Mouse (Mus musculus) kidney, embryonic 14.5 days (tissue): ENCODE results near the gene Nxn. TPM values are rescaled to one million over a fixed set of nuclear protein-coding genes. Genes with fewer than 3 reads are reported as not detected.

ENCODE experiments used
- ATAC-seq: fragments of 200-750 bp; cut with Nextera tagmentation; 2 replicates; pipeline ENCODE4 v1.8.0; 2017; ENCODE audit warnings: moderate number of reproducible peaks, mild to moderate bottlenecking, moderate TSS enrichment, moderate library complexity; ENCODE audit not compliant: low FRiP score, low TSS enrichment
- H3K27ac ChIP-seq: fragments of 300-500 bp; sonication (generic); 2 replicates; pipeline ENCODE4 v1.5.1; 2014; ENCODE audit warnings: low read depth, mild to moderate bottlenecking, low read length, moderate library complexity, mixed read lengths
- H3K27me3 ChIP-seq: fragments of 300-500 bp; sonication (generic); 2 replicates; pipeline ENCODE4 v1.6.1; 2014; ENCODE audit warnings: mild to moderate bottlenecking, low read length; ENCODE audit not compliant: control insufficient read depth, insufficient read depth
- H3K36me3 ChIP-seq: fragments of 300-500 bp; sonication (generic); 2 replicates; pipeline ENCODE4 v1.6.1; 2014; ENCODE audit warnings: low read length, mixed read lengths; ENCODE audit not compliant: control insufficient read depth, insufficient read depth
- H3K4me1 ChIP-seq: fragments of 300-500 bp; sonication (generic); 2 replicates; pipeline ENCODE4 v1.6.1; 2014; ENCODE audit warnings: low read length, mixed read lengths; ENCODE audit not compliant: control insufficient read depth, insufficient read depth
- H3K4me2 ChIP-seq: fragments of 300-500 bp; sonication (generic); replicated peaks from 2 replicates; pipeline ENCODE4 v1.6.1; 2014; ENCODE audit warnings: low read depth, mild to moderate bottlenecking, low read length
- H3K4me3 ChIP-seq: fragments of 300-500 bp; sonication (generic); 2 replicates; pipeline ENCODE4 v1.5.1; 2014; ENCODE audit warnings: mild to moderate bottlenecking, low read length
- H3K9ac ChIP-seq: fragments of 300-500 bp; sonication (generic); 2 replicates; pipeline ENCODE4 v1.6.1; 2014; ENCODE audit warnings: low read depth, mild to moderate bottlenecking, low read length, moderate library complexity
- H3K9me3 ChIP-seq: fragments of 300-500 bp; sonication (generic); 2 replicates; pipeline ENCODE4 v1.6.1; 2016; ENCODE audit warnings: low read length; ENCODE audit not compliant: control insufficient read depth
- WGBS: fragments of 180-500 bp; shearing (Covaris S2); extraction: QIAGEN DNeasy Blood & Tissue Kit; methylation state at CpG from one replicate; pipeline ENCODE4 v1.1.7; 2014; 5-methylcytosine and 5-hydroxymethylcytosine counted together
- polyA plus RNA-seq: library from polyadenylated mRNA; unstranded; fragments of >200 nt; fragmentation: Nextera tagmentation; extraction: Ambion mirVana; gene quantifications from 2 replicates; pipeline ENCODE4 v1.2.1, GENCODE M21; 2014

Gene Nxn
- polyA plus RNA-seq, 1 experiment from 2014 or later: 38.0 TPM

- Histone ChIP-seq H3K27ac (no peak overlapping the region), H3K4me1 (peaks cover 27% of the 10 kb centered on the region), H3K4me2 (no peak overlapping the region), H3K36me3 (no peaks in the 10 kb centered on the region), H3K9ac (no peak overlapping the region), H3K4me3 (no peak overlapping the region), H3K9me3 (no peaks in the 10 kb centered on the region), H3K27me3 (no peaks in the 10 kb centered on the region)
- WGBS: 68% methylated on average over 9 of the region's 9 CpGs
- no peak for ATAC-seq
Measured at GRCm38 (mm10) chr11:76298457-76299000, 100.4 kb downstream of the Nxn start.

GRCm38 (mm10) chr11:76297252-76297651, 101.7 kb downstream of the Nxn start:
- peaks cover 35% of the 10 kb centered on the region for H3K4me1 ChIP-seq
- no peak overlapping the region for H3K27ac ChIP-seq
- H3K36me3 ChIP-seq: no peaks in the 10 kb centered on the region
- no peak for ATAC-seq
- no peaks in the 10 kb centered on the region for H3K9me3 ChIP-seq
- no peak overlapping the region for H3K4me3 ChIP-seq
- H3K9ac ChIP-seq: no peak overlapping the region
- H3K4me2 ChIP-seq: no peak overlapping the region
- no peaks in the 10 kb centered on the region for H3K27me3 ChIP-seq
- 83% methylated on average over 9 of the region's 9 CpGs for WGBS

- no peaks in the 10 kb centered on the region for H3K9me3 ChIP-seq
- no peak overlapping the region for H3K27ac ChIP-seq
- no peak overlapping the region for H3K4me2 ChIP-seq
- no peak overlapping the region for H3K4me3 ChIP-seq
- ATAC-seq: no peak
- H3K4me1 ChIP-seq: peaks cover 42% of the 10 kb centered on the region
- H3K36me3 ChIP-seq: no peaks in the 10 kb centered on the region
- no peaks in the 10 kb centered on the region for H3K27me3 ChIP-seq
- 48% methylated on average over 9 of the region's 9 CpGs for WGBS
- no peak overlapping the region for H3K9ac ChIP-seq
Measured at GRCm38 (mm10) chr11:76294836-76295235, 104.1 kb downstream of the Nxn start.

GRCm38 (mm10) chr11:76294078-76294477, 104.9 kb downstream of the Nxn start:
- Histone ChIP-seq H3K4me3 (no peak overlapping the region), H3K4me2 (no peak overlapping the region), H3K9me3 (no peaks in the 10 kb centered on the region), H3K9ac (no peak overlapping the region), H3K27ac (no peak overlapping the region; the same call in 1 of the 2 replicates), H3K36me3 (no peaks in the 10 kb centered on the region), H3K4me1 (peaks cover 40% of the 10 kb centered on the region), H3K27me3 (no peaks in the 10 kb centered on the region)
- WGBS: 55% methylated on average over 5 of the region's 5 CpGs
- ATAC-seq: no peak

GRCm38 (mm10) chr11:76292831-76293230, 106.1 kb downstream of the Nxn start:
- H3K36me3 ChIP-seq: no peaks in the 10 kb centered on the region
- peak overlapping the region; percentile 19; the same call in 1 of the 2 replicates for H3K4me2 ChIP-seq
- peak overlapping the region; percentile 78 for H3K27ac ChIP-seq
- WGBS: 39% methylated on average over 6 of the region's 6 CpGs
- ATAC-seq: no peak
- no peak overlapping the region for H3K9ac ChIP-seq
- H3K27me3 ChIP-seq: no peaks in the 10 kb centered on the region
- H3K4me1 ChIP-seq: peaks cover 46% of the 10 kb centered on the region
- H3K9me3 ChIP-seq: no peaks in the 10 kb centered on the region
- H3K4me3 ChIP-seq: no peak overlapping the region

- Histone ChIP-seq H3K27me3 (no peaks in the 10 kb centered on the region), H3K4me1 (peaks cover 50% of the 10 kb centered on the region), H3K4me3 (no peak overlapping the region), H3K4me2 (peak overlapping the region; percentile 19), H3K9me3 (no peaks in the 10 kb centered on the region), H3K9ac (no peak overlapping the region), H3K36me3 (no peaks in the 10 kb centered on the region), H3K27ac (peak overlapping the region; percentile 78)
- ATAC-seq: peak; percentile 28; the same call in 1 of the 2 replicates
- 31% methylated on average over 15 of the region's 15 CpGs for WGBS
Measured at GRCm38 (mm10) chr11:76292398-76292797, 106.5 kb downstream of the Nxn start.

GRCm38 (mm10) chr11:76291960-76292359, 107.0 kb downstream of the Nxn start:
- H3K4me2 ChIP-seq: no peak overlapping the region; the same call in 1 of the 2 replicates
- H3K27ac ChIP-seq: peak overlapping the region; percentile 78
- 42% methylated on average over 4 of the region's 4 CpGs for WGBS
- H3K4me1 ChIP-seq: peaks cover 55% of the 10 kb centered on the region
- no peaks in the 10 kb centered on the region for H3K36me3 ChIP-seq
- no peak for ATAC-seq
- no peak overlapping the region for H3K4me3 ChIP-seq
- no peaks in the 10 kb centered on the region for H3K9me3 ChIP-seq
- H3K9ac ChIP-seq: no peak overlapping the region
- H3K27me3 ChIP-seq: no peaks in the 10 kb centered on the region

GRCm38 (mm10) chr11:76290367-76290766, 108.6 kb downstream of the Nxn start:
- Histone ChIP-seq H3K4me3 (no peak overlapping the region), H3K4me2 (no peak overlapping the region), H3K4me1 (peaks cover 69% of the 10 kb centered on the region), H3K9ac (no peak overlapping the region; the same call in 1 of the 2 replicates), H3K27me3 (no peaks in the 10 kb centered on the region), H3K27ac (peak overlapping the region; percentile 65; the same call in 1 of the 2 replicates), H3K36me3 (no peaks in the 10 kb centered on the region), H3K9me3 (no peaks in the 10 kb centered on the region)
- ATAC-seq: no peak
- 20% methylated on average over 11 of the region's 11 CpGs for WGBS

- Histone ChIP-seq H3K27me3 (no peaks in the 10 kb centered on the region), H3K4me2 (no peak overlapping the region), H3K9ac (no peak overlapping the region), H3K4me1 (peaks cover 65% of the 10 kb centered on the region), H3K9me3 (peaks cover 1% of the 10 kb centered on the region; the same call in 1 of the 2 replicates), H3K4me3 (no peak overlapping the region), H3K27ac (no peak overlapping the region), H3K36me3 (no peaks in the 10 kb centered on the region)
- ATAC-seq: no peak
- WGBS: 82% methylated on average over 6 of the region's 6 CpGs
Measured at GRCm38 (mm10) chr11:76288645-76289044, 110.3 kb downstream of the Nxn start.
